Mouse (Mus musculus) adrenal gland (tissue): ENCODE data around the gene Adamts1.

Experiments
- intact Hi-C: fragments of 180-260 bp; cut with DNase I; formaldehyde crosslinking; loops from one replicate; pipeline ENCODE4 v1.15.1; 2025

Adamts1 gene

GRCm38 (mm10) chr16:85767341-85767740, 35.6 kb downstream of the Adamts1 start:
- intact Hi-C loops = no loop called here

- intact Hi-C loops = no loop called here
Measured at GRCm38 (mm10) chr16:85765697-85766096, 37.2 kb downstream of the Adamts1 start.

- intact Hi-C loops = no loop called here
Measured at GRCm38 (mm10) chr16:85765167-85765566, 37.7 kb downstream of the Adamts1 start.

- intact Hi-C loops = no loop called here
Measured at GRCm38 (mm10) chr16:85762052-85762665, 40.8 kb downstream of the Adamts1 start.

- intact Hi-C loops = no loop called here
Measured at GRCm38 (mm10) chr16:85760961-85761580, 41.8 kb downstream of the Adamts1 start.

GRCm38 (mm10) chr16:85756101-85756819, 46.7 kb downstream of the Adamts1 start:
- intact Hi-C loops = no loop called here

GRCm38 (mm10) chr16:85749335-85749734, 53.6 kb downstream of the Adamts1 start:
- intact Hi-C loops = no loop called here

- intact Hi-C loops = no loop called here
Measured at GRCm38 (mm10) chr16:85747589-85748360, 55.1 kb downstream of the Adamts1 start.

- intact Hi-C loops = no loop called here
Measured at GRCm38 (mm10) chr16:85746386-85746785, 56.5 kb downstream of the Adamts1 start.
